Mouse (Mus musculus): ENCODE data around the gene Tmem11.
A peak's percentile ranks its signal among the peaks of the same experiment; 100 is the strongest.

Gene Tmem11

GRCm38 (mm10) chr11:60878675-60879294, at the start of gene Tmem11:
Gene Tmem11, minus strand, starts transcription at chr11:60879272.
- peak; percentile 96 for DNase-seq (ENCODE audit: low spot score)

GRCm38 (mm10) chr11:60927264-60927663, 48.2 kb upstream of the Tmem11 start:
- DNase-seq (ENCODE audit: low spot score) = peak; percentile 85

- DNase-seq (ENCODE audit: low spot score) = no peak
These were observed 45.9 kb upstream of the Tmem11 start for GRCm38 (mm10) chr11:60924981-60925380.

GRCm38 (mm10) chr11:60924498-60924897, 45.4 kb upstream of the Tmem11 start:
- no peak for DNase-seq (ENCODE audit: low spot score)

GRCm38 (mm10) chr11:60922964-60923363, 43.9 kb upstream of the Tmem11 start:
- DNase-seq (ENCODE audit: low spot score) = no peak

GRCm38 (mm10) chr11:60922195-60922594, 43.1 kb upstream of the Tmem11 start:
- no peak for DNase-seq (ENCODE audit: low spot score)

- DNase-seq (ENCODE audit: low spot score) = no peak
These were observed 40.9 kb upstream of the Tmem11 start for GRCm38 (mm10) chr11:60920021-60920420.

- DNase-seq (ENCODE audit: low spot score) = no peak
These were observed 36.1 kb upstream of the Tmem11 start for GRCm38 (mm10) chr11:60915201-60915600.

- DNase-seq (ENCODE audit: low spot score) = no peak
These were observed 35.4 kb upstream of the Tmem11 start, which contains the start of gene Natd1 for GRCm38 (mm10) chr11:60914491-60914890. Gene Natd1, minus strand, starts transcription at chr11:60914750.

- peak; percentile 84 for DNase-seq (ENCODE audit: low spot score)
These were observed 34.5 kb upstream of the Tmem11 start for GRCm38 (mm10) chr11:60913301-60914196.

GRCm38 (mm10) chr11:60912525-60912973, 33.5 kb upstream of the Tmem11 start:
- no peak for DNase-seq (ENCODE audit: low spot score)

- DNase-seq (ENCODE audit: low spot score) = no peak
These were observed 30.6 kb upstream of the Tmem11 start for GRCm38 (mm10) chr11:60909626-60910025.

GRCm38 (mm10) chr11:60908073-60908472, 29.0 kb upstream of the Tmem11 start:
- DNase-seq (ENCODE audit: low spot score) = no peak

- no peak for DNase-seq (ENCODE audit: low spot score)
These were observed 27.4 kb upstream of the Tmem11 start for GRCm38 (mm10) chr11:60906449-60906848.

GRCm38 (mm10) chr11:60905407-60906120, 26.5 kb upstream of the Tmem11 start:
- no peak for DNase-seq (ENCODE audit: low spot score)

GRCm38 (mm10) chr11:60903661-60904061, 24.6 kb upstream of the Tmem11 start:
- no peak for DNase-seq (ENCODE audit: low spot score)

GRCm38 (mm10) chr11:60902486-60902885, 23.4 kb upstream of the Tmem11 start:
- no peak for DNase-seq (ENCODE audit: low spot score)

GRCm38 (mm10) chr11:60902001-60902400, 22.9 kb upstream of the Tmem11 start:
- DNase-seq (ENCODE audit: low spot score) = no peak

GRCm38 (mm10) chr11:60895915-60896314, 16.8 kb upstream of the Tmem11 start:
- no peak for DNase-seq (ENCODE audit: low spot score)

GRCm38 (mm10) chr11:60890744-60891143, 11.7 kb upstream of the Tmem11 start:
- DNase-seq (ENCODE audit: low spot score) = no peak

- DNase-seq (ENCODE audit: low spot score) = no peak
These were observed 11.2 kb upstream of the Tmem11 start for GRCm38 (mm10) chr11:60890286-60890685.

GRCm38 (mm10) chr11:60889861-60890260, 10.8 kb upstream of the Tmem11 start:
- DNase-seq (ENCODE audit: low spot score) = no peak
